Mouse (Mus musculus): ENCODE data around the gene Stap2. TPM values are rescaled to one million over a fixed set of nuclear protein-coding genes. Genes with fewer than 3 reads are reported as not detected.

Stap2 gene
- polyA plus RNA-seq, 1 experiment from 2014 or later, result 16.6 TPM

- 85% methylated on average over 9 of the region's 9 CpGs for WGBS
- no peak overlapping the region for H3K4me3 ChIP-seq (ENCODE audit: low read length)
- no peaks in the 10 kb centered on the region; the same call in 1 of the 2 replicates for H3K36me3 ChIP-seq (ENCODE audit: control insufficient read depth, insufficient read depth)
- H3K27me3 ChIP-seq (ENCODE audit: control insufficient read depth, insufficient read depth, low read length), result no peaks in the 10 kb centered on the region
- peaks cover 47% of the 10 kb centered on the region for H3K4me1 ChIP-seq (ENCODE audit: control insufficient read depth, insufficient read depth, low read length)
- no peak for ATAC-seq (replicated peaks; ENCODE audit: extremely low read depth, insufficient read depth, low FRiP score)
- peak overlapping the region; percentile 38; the same call in 1 of the 2 replicates for H3K27ac ChIP-seq (ENCODE audit: low read length)
- H3K4me2 ChIP-seq (ENCODE audit: low read depth, low read length), result no peak overlapping the region
- H3K9me3 ChIP-seq (replicated peaks; ENCODE audit: control insufficient read depth, low read length), result no peaks in the 10 kb centered on the region
- H3K9ac ChIP-seq (ENCODE audit: low read length), result 0 out of 2 replicates have a peak overlapping the region, but pooled peaks have one; percentile 11
Measured at GRCm38 (mm10) chr17:56030238-56030870, 25.0 kb upstream of the Stap2 start.

DNA sequence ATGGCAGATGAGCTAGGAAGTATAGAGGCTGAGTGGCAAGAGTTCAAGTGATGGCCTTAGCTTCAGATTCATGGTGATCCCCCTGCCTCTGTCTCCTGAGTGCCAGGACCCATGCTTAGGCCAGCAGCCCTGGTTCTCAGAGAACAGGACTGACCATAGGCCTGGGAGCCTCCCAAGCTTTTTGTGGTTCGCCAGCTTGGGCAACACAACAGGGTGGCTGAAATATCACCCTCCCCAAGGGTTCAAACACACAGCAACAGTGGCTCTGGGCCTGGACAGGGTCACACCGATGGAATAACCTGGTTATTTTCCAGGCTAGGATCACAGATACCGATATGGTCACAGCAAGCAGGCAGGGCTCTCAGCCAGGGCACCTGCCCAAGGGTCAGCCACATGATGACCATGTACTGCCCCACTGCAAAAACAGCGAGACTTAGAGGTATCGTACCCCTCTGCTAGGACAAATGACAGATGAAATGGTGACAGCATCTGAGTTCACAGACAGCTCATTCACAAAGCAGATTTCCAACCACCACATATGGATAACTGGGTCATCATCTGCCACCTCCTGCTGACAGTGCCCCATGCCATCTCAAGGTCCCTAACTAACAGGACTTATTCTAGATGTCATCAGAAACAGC lies 22.5 kb upstream of the Stap2 start:
- Histone ChIP-seq H3K36me3 (ENCODE audit: control insufficient read depth, insufficient read depth) (no peaks in the 10 kb centered on the region), H3K9ac (ENCODE audit: low read length) (no peak overlapping the region), H3K27ac (ENCODE audit: low read length) (no peak overlapping the region), H3K4me1 (ENCODE audit: control insufficient read depth, insufficient read depth, low read length) (peaks cover 50% of the 10 kb centered on the region), H3K4me2 (ENCODE audit: low read depth, low read length) (no peak overlapping the region), H3K9me3 (replicated peaks; ENCODE audit: control insufficient read depth, low read length) (no peaks in the 10 kb centered on the region), H3K4me3 (ENCODE audit: low read length) (no peak overlapping the region), H3K27me3 (ENCODE audit: control insufficient read depth, insufficient read depth, low read length) (no peaks in the 10 kb centered on the region)
- 87% methylated on average over 5 of the region's 5 CpGs for WGBS
- ATAC-seq (replicated peaks; ENCODE audit: extremely low read depth, insufficient read depth, low FRiP score), result no peak

GRCm38 (mm10) chr17:56026881-56027280 lies 21.5 kb upstream of the Stap2 start:
- Histone ChIP-seq H3K27ac (ENCODE audit: low read length) (peak overlapping the region; percentile 30), H3K4me1 (ENCODE audit: control insufficient read depth, insufficient read depth, low read length) (peaks cover 46% of the 10 kb centered on the region), H3K4me3 (ENCODE audit: low read length) (no peak overlapping the region), H3K9me3 (replicated peaks; ENCODE audit: control insufficient read depth, low read length) (no peaks in the 10 kb centered on the region), H3K9ac (ENCODE audit: low read length) (0 out of 2 replicates have a peak overlapping the region, but pooled peaks have one; percentile 5), H3K4me2 (ENCODE audit: low read depth, low read length) (no peak overlapping the region), H3K36me3 (ENCODE audit: control insufficient read depth, insufficient read depth) (no peaks in the 10 kb centered on the region), H3K27me3 (ENCODE audit: control insufficient read depth, insufficient read depth, low read length) (no peaks in the 10 kb centered on the region)
- 65% methylated on average over 1 of the region's 1 CpGs for WGBS
- ATAC-seq (replicated peaks; ENCODE audit: extremely low read depth, insufficient read depth, low FRiP score), result no peak

DNA sequence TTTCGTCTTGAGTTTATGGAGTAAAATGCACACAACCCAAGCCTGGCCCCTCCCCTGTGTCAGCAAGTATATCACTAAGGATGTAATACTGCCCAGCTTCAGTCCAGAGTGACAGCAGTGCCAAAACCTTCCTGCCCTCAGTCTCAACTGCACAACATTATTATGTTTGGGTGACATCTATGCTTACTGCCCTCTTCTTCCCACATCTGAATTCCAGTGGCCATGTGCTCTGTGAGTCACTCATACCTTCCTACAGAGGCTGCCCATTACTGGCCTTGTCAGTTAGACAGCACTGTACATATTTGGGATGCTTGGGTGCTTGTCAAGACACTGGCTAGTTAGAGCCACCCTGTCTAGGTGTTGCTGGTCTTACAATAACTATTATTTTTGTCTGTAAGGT lies 20.9 kb upstream of the Stap2 start:
- H3K9ac ChIP-seq (ENCODE audit: low read length), result no peak overlapping the region
- H3K36me3 ChIP-seq (ENCODE audit: control insufficient read depth, insufficient read depth), result no peaks in the 10 kb centered on the region
- no peaks in the 10 kb centered on the region for H3K27me3 ChIP-seq (ENCODE audit: control insufficient read depth, insufficient read depth, low read length)
- no peaks in the 10 kb centered on the region for H3K9me3 ChIP-seq (replicated peaks; ENCODE audit: control insufficient read depth, low read length)
- no peak overlapping the region for H3K4me3 ChIP-seq (ENCODE audit: low read length)
- peak overlapping the region; percentile 35 for H3K27ac ChIP-seq (ENCODE audit: low read length)
- ATAC-seq (replicated peaks; ENCODE audit: extremely low read depth, insufficient read depth, low FRiP score), result 0 out of 2 replicates have a peak, but pooled peaks have one; percentile 3
- no peak overlapping the region for H3K4me2 ChIP-seq (ENCODE audit: low read depth, low read length)
- peaks cover 46% of the 10 kb centered on the region for H3K4me1 ChIP-seq (ENCODE audit: control insufficient read depth, insufficient read depth, low read length)
- WGBS, result 38% methylated on average over 1 of the region's 1 CpGs

GRCm38 (mm10) chr17:56024931-56025330 lies 19.5 kb upstream of the Stap2 start:
- no peaks in the 10 kb centered on the region for H3K36me3 ChIP-seq (ENCODE audit: control insufficient read depth, insufficient read depth)
- H3K27me3 ChIP-seq (ENCODE audit: control insufficient read depth, insufficient read depth, low read length), result no peaks in the 10 kb centered on the region
- WGBS, result 37% methylated on average over 5 of the region's 5 CpGs
- peak overlapping the region; percentile 2; the same call in 1 of the 2 replicates for H3K27ac ChIP-seq (ENCODE audit: low read length)
- H3K4me2 ChIP-seq (ENCODE audit: low read depth, low read length), result no peak overlapping the region
- peaks cover 42% of the 10 kb centered on the region for H3K4me1 ChIP-seq (ENCODE audit: control insufficient read depth, insufficient read depth, low read length)
- H3K9me3 ChIP-seq (replicated peaks; ENCODE audit: control insufficient read depth, low read length), result no peaks in the 10 kb centered on the region
- H3K9ac ChIP-seq (ENCODE audit: low read length), result no peak overlapping the region
- no peak overlapping the region for H3K4me3 ChIP-seq (ENCODE audit: low read length)
- ATAC-seq (replicated peaks; ENCODE audit: extremely low read depth, insufficient read depth, low FRiP score), result no peak

GRCm38 (mm10) chr17:56024476-56024875 lies 19.1 kb upstream of the Stap2 start:
- Histone ChIP-seq H3K27me3 (ENCODE audit: control insufficient read depth, insufficient read depth, low read length) (no peaks in the 10 kb centered on the region), H3K4me1 (ENCODE audit: control insufficient read depth, insufficient read depth, low read length) (peaks cover 42% of the 10 kb centered on the region), H3K9me3 (replicated peaks; ENCODE audit: control insufficient read depth, low read length) (no peaks in the 10 kb centered on the region), H3K36me3 (ENCODE audit: control insufficient read depth, insufficient read depth) (no peaks in the 10 kb centered on the region), H3K27ac (ENCODE audit: low read length) (no peak overlapping the region; the same call in 1 of the 2 replicates), H3K4me2 (ENCODE audit: low read depth, low read length) (no peak overlapping the region), H3K9ac (ENCODE audit: low read length) (no peak overlapping the region), H3K4me3 (ENCODE audit: low read length) (no peak overlapping the region)
- 38% methylated on average over 2 of the region's 2 CpGs for WGBS
- ATAC-seq (replicated peaks; ENCODE audit: extremely low read depth, insufficient read depth, low FRiP score), result no peak

- H3K4me3 ChIP-seq (ENCODE audit: low read length), result no peak overlapping the region
- 43% methylated on average over 5 of the region's 5 CpGs for WGBS
- H3K4me1 ChIP-seq (ENCODE audit: control insufficient read depth, insufficient read depth, low read length), result peaks cover 42% of the 10 kb centered on the region
- H3K27ac ChIP-seq (ENCODE audit: low read length), result no peak overlapping the region
- H3K36me3 ChIP-seq (ENCODE audit: control insufficient read depth, insufficient read depth), result peaks cover 3% of the 10 kb centered on the region; the same call in 1 of the 2 replicates
- no peaks in the 10 kb centered on the region for H3K27me3 ChIP-seq (ENCODE audit: control insufficient read depth, insufficient read depth, low read length)
- no peaks in the 10 kb centered on the region for H3K9me3 ChIP-seq (replicated peaks; ENCODE audit: control insufficient read depth, low read length)
- no peak overlapping the region for H3K4me2 ChIP-seq (ENCODE audit: low read depth, low read length)
- ATAC-seq (replicated peaks; ENCODE audit: extremely low read depth, insufficient read depth, low FRiP score), result no peak
- no peak overlapping the region for H3K9ac ChIP-seq (ENCODE audit: low read length)
Measured at GRCm38 (mm10) chr17:56023386-56023785, 18.0 kb upstream of the Stap2 start.

GRCm38 (mm10) chr17:56022989-56023290 lies 17.6 kb upstream of the Stap2 start:
- Histone ChIP-seq H3K9me3 (replicated peaks; ENCODE audit: control insufficient read depth, low read length) (no peaks in the 10 kb centered on the region), H3K27me3 (ENCODE audit: control insufficient read depth, insufficient read depth, low read length) (no peaks in the 10 kb centered on the region), H3K4me2 (ENCODE audit: low read depth, low read length) (no peak overlapping the region), H3K4me1 (ENCODE audit: control insufficient read depth, insufficient read depth, low read length) (peaks cover 42% of the 10 kb centered on the region), H3K9ac (ENCODE audit: low read length) (no peak overlapping the region), H3K36me3 (ENCODE audit: control insufficient read depth, insufficient read depth) (peaks cover 6% of the 10 kb centered on the region; the same call in 1 of the 2 replicates), H3K27ac (ENCODE audit: low read length) (no peak overlapping the region), H3K4me3 (ENCODE audit: low read length) (no peak overlapping the region)
- 79% methylated on average over 4 of the region's 4 CpGs for WGBS
- ATAC-seq (replicated peaks; ENCODE audit: extremely low read depth, insufficient read depth, low FRiP score), result no peak

GRCm38 (mm10) chr17:56022131-56022988 lies 17.0 kb upstream of the Stap2 start:
- Histone ChIP-seq H3K4me3 (ENCODE audit: low read length) (no peak overlapping the region), H3K4me2 (ENCODE audit: low read depth, low read length) (no peak overlapping the region), H3K27ac (ENCODE audit: low read length) (no peak overlapping the region), H3K9ac (ENCODE audit: low read length) (no peak overlapping the region), H3K36me3 (ENCODE audit: control insufficient read depth, insufficient read depth) (peaks cover 11% of the 10 kb centered on the region), H3K27me3 (ENCODE audit: control insufficient read depth, insufficient read depth, low read length) (no peaks in the 10 kb centered on the region), H3K9me3 (replicated peaks; ENCODE audit: control insufficient read depth, low read length) (no peaks in the 10 kb centered on the region), H3K4me1 (ENCODE audit: control insufficient read depth, insufficient read depth, low read length) (peaks cover 42% of the 10 kb centered on the region)
- no peak for ATAC-seq (replicated peaks; ENCODE audit: extremely low read depth, insufficient read depth, low FRiP score)
- WGBS, result 77% methylated on average over 2 of the region's 2 CpGs

Measured in heart, embryonic 16.5 days (tissue).